Mouse (Mus musculus): Measurements from ENCODE around the gene Gm5901.
"Not testable (repeated sequence)": the region's sequence is repeated elsewhere in the genome, so short reads cannot be mapped to it uniquely, and the experiment has no call there.

GRCm38 (mm10) chr7:105356487-105356886 is 18.4 kb upstream of the Gm5901 start:
- TF ChIP-seq POLR2A (IDR thresholded peaks at IDR 0.05; ENCODE audit: low read depth, low read length); TCF12 (IDR thresholded peaks at IDR 0.05; ENCODE audit: low read depth, low read length); CTCF (conservative IDR thresholded peaks at IDR 0.05 in 1 of 2, IDR thresholded peaks at IDR 0.05 in 1 of 2; ENCODE audit: low read depth in 2 of 2, low read length in 2 of 2); E2F4 (IDR thresholded peaks at IDR 0.05; ENCODE audit: insufficient replicate concordance, low read depth, low read length); MAFK (IDR thresholded peaks at IDR 0.05; ENCODE audit: insufficient replicate concordance, low read length); USF2 (conservative IDR thresholded peaks at IDR 0.05; ENCODE audit: low read depth, low read length); RCOR1 (conservative IDR thresholded peaks at IDR 0.05; ENCODE audit: low read depth, low read length); POLR2AphosphoS2 (IDR thresholded peaks at IDR 0.05; ENCODE audit: low read depth, low read length); SIN3A (IDR thresholded peaks at IDR 0.05; ENCODE audit: low read length); GABPA (IDR thresholded peaks at IDR 0.05; ENCODE audit: insufficient replicate concordance, low read depth, low read length); ZC3H11A (IDR thresholded peaks at IDR 0.05; ENCODE audit: low read depth, low read length); NELFE (IDR thresholded peaks at IDR 0.05; ENCODE audit: low read depth, low read length); EP300 (IDR thresholded peaks at IDR 0.05; ENCODE audit: low read length): not testable (repeated sequence)

Measured in CH12.LX (cell line).